Mouse (Mus musculus) kidney, embryonic 14.5 days (tissue): ENCODE data around the gene Cfap54. TPM values are rescaled to one million over a fixed set of nuclear protein-coding genes. Genes with fewer than 3 reads are reported as not detected.

Experiments
- ATAC-seq: fragments of 200-750 bp; cut with Nextera tagmentation; 2 replicates; pipeline ENCODE4 v1.8.0; 2017; ENCODE audit warnings: moderate number of reproducible peaks, mild to moderate bottlenecking, moderate TSS enrichment, moderate library complexity; ENCODE audit not compliant: low FRiP score, low TSS enrichment
- H3K27ac ChIP-seq: fragments of 300-500 bp; sonication (generic); 2 replicates; pipeline ENCODE4 v1.5.1; 2014; ENCODE audit warnings: low read depth, mild to moderate bottlenecking, low read length, moderate library complexity, mixed read lengths
- H3K27me3 ChIP-seq: fragments of 300-500 bp; sonication (generic); 2 replicates; pipeline ENCODE4 v1.6.1; 2014; ENCODE audit warnings: mild to moderate bottlenecking, low read length; ENCODE audit not compliant: control insufficient read depth, insufficient read depth
- H3K36me3 ChIP-seq: fragments of 300-500 bp; sonication (generic); 2 replicates; pipeline ENCODE4 v1.6.1; 2014; ENCODE audit warnings: low read length, mixed read lengths; ENCODE audit not compliant: control insufficient read depth, insufficient read depth
- H3K4me1 ChIP-seq: fragments of 300-500 bp; sonication (generic); 2 replicates; pipeline ENCODE4 v1.6.1; 2014; ENCODE audit warnings: low read length, mixed read lengths; ENCODE audit not compliant: control insufficient read depth, insufficient read depth
- H3K4me2 ChIP-seq: fragments of 300-500 bp; sonication (generic); replicated peaks from 2 replicates; pipeline ENCODE4 v1.6.1; 2014; ENCODE audit warnings: low read depth, mild to moderate bottlenecking, low read length
- H3K4me3 ChIP-seq: fragments of 300-500 bp; sonication (generic); 2 replicates; pipeline ENCODE4 v1.5.1; 2014; ENCODE audit warnings: mild to moderate bottlenecking, low read length
- H3K9ac ChIP-seq: fragments of 300-500 bp; sonication (generic); 2 replicates; pipeline ENCODE4 v1.6.1; 2014; ENCODE audit warnings: low read depth, mild to moderate bottlenecking, low read length, moderate library complexity
- H3K9me3 ChIP-seq: fragments of 300-500 bp; sonication (generic); 2 replicates; pipeline ENCODE4 v1.6.1; 2016; ENCODE audit warnings: low read length; ENCODE audit not compliant: control insufficient read depth
- WGBS: fragments of 180-500 bp; shearing (Covaris S2); extraction: QIAGEN DNeasy Blood & Tissue Kit; methylation state at CpG from one replicate; pipeline ENCODE4 v1.1.7; 2014; 5-methylcytosine and 5-hydroxymethylcytosine counted together
- polyA plus RNA-seq: library from polyadenylated mRNA; unstranded; fragments of >200 nt; fragmentation: Nextera tagmentation; extraction: Ambion mirVana; gene quantifications from 2 replicates; pipeline ENCODE4 v1.2.1, GENCODE M21; 2014

The Cfap54 gene
- polyA plus RNA-seq, 1 experiment from 2014 or later = 0.49 TPM

- no peak for ATAC-seq
- no peaks in the 10 kb centered on the region for H3K9me3 ChIP-seq
- no peaks in the 10 kb centered on the region for H3K27me3 ChIP-seq
- WGBS = 36% methylated on average over 8 of the region's 8 CpGs
- no peak overlapping the region for H3K4me3 ChIP-seq
- no peaks in the 10 kb centered on the region for H3K36me3 ChIP-seq
- H3K27ac ChIP-seq = no peak overlapping the region
- no peak overlapping the region for H3K4me2 ChIP-seq
- no peaks in the 10 kb centered on the region for H3K4me1 ChIP-seq
- no peak overlapping the region for H3K9ac ChIP-seq
These were observed 67.2 kb downstream of the Cfap54 start for GRCm38 (mm10) chr10:93014059-93014795.

DNA sequence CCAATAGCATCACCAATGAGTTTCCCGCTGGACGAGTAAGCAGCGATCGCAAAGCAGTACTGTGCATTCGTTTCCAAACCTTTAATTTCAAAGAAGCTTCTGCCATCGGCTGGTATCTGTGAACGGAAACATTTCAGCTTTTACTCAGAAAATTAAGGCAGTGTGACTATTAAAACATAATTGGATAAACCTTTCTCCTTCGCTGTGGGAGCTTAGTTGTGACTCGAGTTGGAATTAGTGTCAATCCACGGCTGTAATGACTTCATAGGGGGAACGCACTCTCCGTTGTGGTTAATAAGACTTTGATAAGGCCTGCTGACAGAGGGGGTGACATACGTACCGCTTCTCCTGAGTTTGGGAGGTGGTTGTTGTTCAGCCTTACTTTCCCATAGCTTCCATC, 70.3 kb downstream of the Cfap54 start:
- Histone ChIP-seq H3K4me3 (no peak overlapping the region), H3K9ac (no peak overlapping the region), H3K4me1 (no peaks in the 10 kb centered on the region), H3K4me2 (no peak overlapping the region), H3K36me3 (no peaks in the 10 kb centered on the region), H3K9me3 (no peaks in the 10 kb centered on the region), H3K27ac (no peak overlapping the region), H3K27me3 (no peaks in the 10 kb centered on the region)
- ATAC-seq = no peak
- 89% methylated on average over 14 of the region's 14 CpGs for WGBS

GRCm38 (mm10) chr10:93006970-93007369, 74.4 kb downstream of the Cfap54 start:
- no peak overlapping the region for H3K9ac ChIP-seq
- no peak overlapping the region for H3K4me3 ChIP-seq
- 53% methylated on average over 3 of the region's 3 CpGs for WGBS
- no peak overlapping the region for H3K27ac ChIP-seq
- no peaks in the 10 kb centered on the region for H3K9me3 ChIP-seq
- ATAC-seq = no peak
- H3K36me3 ChIP-seq = no peaks in the 10 kb centered on the region
- no peaks in the 10 kb centered on the region for H3K4me1 ChIP-seq
- no peaks in the 10 kb centered on the region for H3K27me3 ChIP-seq
- H3K4me2 ChIP-seq = no peak overlapping the region

GRCm38 (mm10) chr10:93006405-93006804, 75.0 kb downstream of the Cfap54 start:
- H3K9me3 ChIP-seq = no peaks in the 10 kb centered on the region
- no peak overlapping the region for H3K4me3 ChIP-seq
- WGBS = 87% methylated on average over 9 of the region's 9 CpGs
- no peak overlapping the region for H3K27ac ChIP-seq
- H3K9ac ChIP-seq = no peak overlapping the region
- no peak overlapping the region for H3K4me2 ChIP-seq
- H3K4me1 ChIP-seq = no peaks in the 10 kb centered on the region
- H3K27me3 ChIP-seq = no peaks in the 10 kb centered on the region
- H3K36me3 ChIP-seq = no peaks in the 10 kb centered on the region
- ATAC-seq = no peak

- Histone ChIP-seq H3K27ac (no peak overlapping the region), H3K36me3 (no peaks in the 10 kb centered on the region), H3K4me2 (no peak overlapping the region), H3K27me3 (no peaks in the 10 kb centered on the region), H3K4me3 (no peak overlapping the region), H3K4me1 (no peaks in the 10 kb centered on the region), H3K9me3 (no peaks in the 10 kb centered on the region), H3K9ac (no peak overlapping the region)
- 86% methylated on average over 9 of the region's 9 CpGs for WGBS
- ATAC-seq = no peak
These were observed 82.9 kb downstream of the Cfap54 start for GRCm38 (mm10) chr10:92998536-92998935.

DNA sequence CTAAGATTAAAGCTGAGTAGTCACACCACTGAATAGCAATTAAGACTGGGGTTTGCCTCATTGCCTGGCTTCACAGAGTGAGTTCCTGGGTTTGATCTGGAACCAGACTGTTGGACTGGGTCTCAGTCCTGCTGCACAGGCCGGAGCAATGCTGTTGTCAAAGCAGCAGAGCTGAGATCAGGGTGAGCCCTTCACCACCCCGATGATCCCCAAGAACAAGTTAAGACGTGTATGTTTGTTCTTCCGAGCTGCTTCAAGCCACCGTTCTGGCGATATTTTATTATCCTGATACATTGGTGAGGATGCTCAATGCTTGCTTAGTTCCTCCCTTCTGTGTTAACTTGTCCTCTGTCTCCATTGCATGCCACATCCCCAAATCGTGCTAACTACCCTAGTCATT, 86.2 kb downstream of the Cfap54 start:
- H3K4me3 ChIP-seq = no peak overlapping the region
- no peak for ATAC-seq
- H3K36me3 ChIP-seq = no peaks in the 10 kb centered on the region
- H3K27ac ChIP-seq = no peak overlapping the region
- H3K27me3 ChIP-seq = no peaks in the 10 kb centered on the region
- WGBS = 84% methylated on average over 7 of the region's 7 CpGs
- no peaks in the 10 kb centered on the region for H3K9me3 ChIP-seq
- no peaks in the 10 kb centered on the region for H3K4me1 ChIP-seq
- no peak overlapping the region for H3K9ac ChIP-seq
- H3K4me2 ChIP-seq = no peak overlapping the region

- Histone ChIP-seq H3K4me2 (no peak overlapping the region), H3K9ac (no peak overlapping the region), H3K4me1 (no peaks in the 10 kb centered on the region), H3K27me3 (no peaks in the 10 kb centered on the region), H3K4me3 (no peak overlapping the region), H3K9me3 (no peaks in the 10 kb centered on the region), H3K36me3 (no peaks in the 10 kb centered on the region), H3K27ac (no peak overlapping the region)
- WGBS = 58% methylated on average over 3 of the region's 3 CpGs
- no peak for ATAC-seq
These were observed 87.1 kb downstream of the Cfap54 start for GRCm38 (mm10) chr10:92994340-92994739.

- Histone ChIP-seq H3K27ac (no peak overlapping the region), H3K4me1 (no peaks in the 10 kb centered on the region), H3K9me3 (no peaks in the 10 kb centered on the region), H3K4me3 (no peak overlapping the region), H3K4me2 (no peak overlapping the region), H3K9ac (no peak overlapping the region), H3K36me3 (no peaks in the 10 kb centered on the region), H3K27me3 (no peaks in the 10 kb centered on the region)
- ATAC-seq = no peak
These were observed 88.9 kb downstream of the Cfap54 start for GRCm38 (mm10) chr10:92992526-92992925.

DNA sequence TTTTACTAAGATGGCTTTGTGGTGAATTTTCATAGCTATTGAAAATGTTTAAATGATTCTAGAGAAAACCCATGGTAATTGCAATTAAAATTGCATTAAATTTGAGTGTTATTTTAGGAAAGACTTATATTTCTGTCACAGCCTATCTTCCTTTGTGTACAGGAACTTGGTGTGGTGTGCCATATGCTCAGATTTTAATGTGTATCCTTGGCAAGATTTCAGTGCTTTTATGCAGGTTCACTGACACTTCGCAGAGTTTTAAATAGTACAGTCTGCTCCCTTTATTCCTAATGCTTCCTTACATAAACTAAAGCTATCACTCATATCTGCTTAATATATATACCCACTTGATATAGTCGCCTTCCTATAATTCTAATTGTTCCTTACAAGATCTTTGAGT, 90.8 kb downstream of the Cfap54 start:
- Histone ChIP-seq H3K4me3 (no peak overlapping the region), H3K9me3 (no peaks in the 10 kb centered on the region), H3K4me2 (no peak overlapping the region), H3K27me3 (no peaks in the 10 kb centered on the region), H3K4me1 (no peaks in the 10 kb centered on the region), H3K9ac (no peak overlapping the region), H3K27ac (no peak overlapping the region), H3K36me3 (no peaks in the 10 kb centered on the region)
- no peak for ATAC-seq
- 83% methylated on average over 2 of the region's 2 CpGs for WGBS
